Mouse (Mus musculus) hindbrain, postnatal 0 days (tissue): ENCODE results near the gene Sbno2. TPM values are rescaled to one million over a fixed set of nuclear protein-coding genes. Genes with fewer than 3 reads are reported as not detected.

Experiments used
- ATAC-seq: fragments of 200-750 bp; cut with Nextera tagmentation; 2 replicates; pipeline ENCODE4 v1.8.0; 2017; ENCODE audit warnings: mild to moderate bottlenecking, moderate TSS enrichment, moderate library complexity
- DNase-seq: peaks from one replicate; pipeline ENCODE4 v3.0.0-alpha.2; 2015; ENCODE audit warnings: low spot score
- H3K27ac ChIP-seq: fragments of 300-500 bp; sonication (generic); 2 replicates; pipeline ENCODE4 v1.5.1; 2014; ENCODE audit warnings: mild to moderate bottlenecking
- H3K27me3 ChIP-seq: fragments of 300-500 bp; sonication (generic); 2 replicates; pipeline ENCODE4 v1.6.1; 2014; ENCODE audit warnings: low read length, mixed read lengths; ENCODE audit not compliant: insufficient read depth
- H3K36me3 ChIP-seq: fragments of 300-500 bp; sonication (generic); 2 replicates; pipeline ENCODE4 v1.6.1; 2014; ENCODE audit warnings: low read length, mixed read lengths; ENCODE audit not compliant: insufficient read depth
- H3K4me1 ChIP-seq: fragments of 300-500 bp; sonication (generic); 2 replicates; pipeline ENCODE4 v1.6.1; 2014; ENCODE audit warnings: antibody characterized with exemption, low read length, mixed read lengths; ENCODE audit not compliant: insufficient read depth
- H3K4me2 ChIP-seq: fragments of 300-500 bp; sonication (generic); 2 replicates; pipeline ENCODE4 v1.6.1; 2014; ENCODE audit warnings: low read depth, mild to moderate bottlenecking, low read length, moderate library complexity, mixed read lengths
- H3K4me3 ChIP-seq: fragments of 300-500 bp; sonication (generic); 2 replicates; pipeline ENCODE4 v1.5.1; 2014; ENCODE audit warnings: low read length
- H3K9ac ChIP-seq: fragments of 300-500 bp; sonication (generic); replicated peaks from 2 replicates; pipeline ENCODE4 v1.6.1; 2014; ENCODE audit warnings: mild to moderate bottlenecking, low read length, moderate library complexity, mixed read lengths
- H3K9me3 ChIP-seq: fragments of 300-500 bp; sonication (generic); 2 replicates; pipeline ENCODE4 v1.6.1; 2016; ENCODE audit warnings: low read length, mixed read lengths
- CTCF ChIP-seq: IDR thresholded peaks from 2 replicates; pipeline ENCODE4 v1.5.1; 2016; ENCODE audit warnings: antibody characterized with exemption, control low read depth, low read depth
- WGBS: fragments of 180-500 bp; shearing (Covaris S2); extraction: QIAGEN DNeasy Blood & Tissue Kit; methylation state at CpG from one replicate; pipeline ENCODE4 v1.1.7; 2014; 5-methylcytosine and 5-hydroxymethylcytosine counted together
- polyA plus RNA-seq: library from polyadenylated mRNA; unstranded; fragments of >200 nt; fragmentation: Nextera tagmentation; extraction: Ambion mirVana; gene quantifications from 2 replicates; pipeline ENCODE4 v1.2.1, GENCODE M21; 2015
- total RNA-seq: library from RNA; depleted of rRNA; stranded (reverse); fragments of >200 nt; gene quantifications from 2 replicates; pipeline ENCODE4 v1.2.3, GENCODE M21; 2014

Gene Sbno2
- total and polyA plus RNA-seq, 2 experiments from 2014 or later: 6.9 to 23.7 TPM

GRCm38 (mm10) chr10:80103032-80103431, 2.3 kb downstream of the Sbno2 start:
- no peak overlapping the region for H3K9ac ChIP-seq
- ATAC-seq (peak; percentile 1; the same call in 1 of the 2 replicates), DNase-seq (no peak)
- peaks cover 6% of the 10 kb centered on the region for H3K4me1 ChIP-seq
- H3K4me3 ChIP-seq: no peak overlapping the region
- 77% methylated on average over 2 of the region's 2 CpGs for WGBS
- H3K9me3 ChIP-seq: no peaks in the 10 kb centered on the region
- H3K27ac ChIP-seq: peak overlapping the region; percentile 69
- H3K36me3 ChIP-seq: no peaks in the 10 kb centered on the region
- H3K4me2 ChIP-seq: peak overlapping the region; percentile 100
- no peak for TF ChIP-seq CTCF
- H3K27me3 ChIP-seq: no peaks in the 10 kb centered on the region

- H3K4me2 ChIP-seq: peak overlapping the region; percentile 100
- DNase-seq: peak; percentile 91
- peaks cover 6% of the 10 kb centered on the region for H3K4me1 ChIP-seq
- peak overlapping the region; percentile 89 for H3K4me3 ChIP-seq
- TF ChIP-seq CTCF: no peak
- no peaks in the 10 kb centered on the region for H3K27me3 ChIP-seq
- WGBS: under 1% methylated on average over 56 of the region's 59 CpGs
- no peaks in the 10 kb centered on the region for H3K9me3 ChIP-seq
- H3K36me3 ChIP-seq: no peaks in the 10 kb centered on the region
- peak overlapping the region; percentile 69 for H3K27ac ChIP-seq
- H3K9ac ChIP-seq: peak overlapping the region; percentile 91
- peak; percentile 91 for ATAC-seq
Measured at GRCm38 (mm10) chr10:80102216-80102915, 3.0 kb downstream of the Sbno2 start.

DNA sequence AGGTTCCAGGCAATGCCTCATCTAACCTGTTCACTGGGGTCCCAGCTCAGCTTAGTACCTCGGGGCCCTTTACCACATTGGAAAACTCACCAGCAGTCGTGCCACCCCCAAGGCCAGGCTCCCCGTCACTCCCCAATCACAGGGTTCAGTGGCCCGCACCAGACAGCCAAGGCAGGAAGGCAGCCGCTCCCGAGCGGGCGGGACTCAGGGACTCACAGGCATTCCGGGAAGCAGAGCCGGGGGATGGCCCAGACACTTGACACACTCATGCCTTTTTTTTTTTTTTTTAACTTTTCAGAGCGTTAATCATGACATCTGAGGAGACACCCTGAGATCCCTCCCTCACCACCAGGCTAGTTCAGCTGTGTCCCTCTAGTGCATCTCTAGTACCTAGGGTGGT, 4.4 kb downstream of the Sbno2 start:
- H3K4me1 ChIP-seq: peaks cover 6% of the 10 kb centered on the region
- H3K27ac ChIP-seq: no peak overlapping the region
- no peak for ATAC-seq
- H3K36me3 ChIP-seq: no peaks in the 10 kb centered on the region
- no peaks in the 10 kb centered on the region for H3K27me3 ChIP-seq
- H3K9ac ChIP-seq: no peak overlapping the region
- no peak overlapping the region for H3K4me3 ChIP-seq
- TF ChIP-seq CTCF: no peak
- DNase-seq: no peak
- no peaks in the 10 kb centered on the region for H3K9me3 ChIP-seq
- 68% methylated on average over 11 of the region's 11 CpGs for WGBS
- peak overlapping the region; percentile 100 for H3K4me2 ChIP-seq

GRCm38 (mm10) chr10:80098630-80099029, 6.7 kb downstream of the Sbno2 start:
- Histone ChIP-seq H3K9me3 (no peaks in the 10 kb centered on the region), H3K27me3 (no peaks in the 10 kb centered on the region), H3K36me3 (no peaks in the 10 kb centered on the region), H3K27ac (no peak overlapping the region), H3K9ac (no peak overlapping the region), H3K4me1 (peaks cover 6% of the 10 kb centered on the region), H3K4me3 (no peak overlapping the region), H3K4me2 (no peak overlapping the region)
- WGBS: 89% methylated on average over 5 of the region's 5 CpGs
- ATAC-seq (no peak), DNase-seq (no peak)
- TF ChIP-seq CTCF: no peak

DNA sequence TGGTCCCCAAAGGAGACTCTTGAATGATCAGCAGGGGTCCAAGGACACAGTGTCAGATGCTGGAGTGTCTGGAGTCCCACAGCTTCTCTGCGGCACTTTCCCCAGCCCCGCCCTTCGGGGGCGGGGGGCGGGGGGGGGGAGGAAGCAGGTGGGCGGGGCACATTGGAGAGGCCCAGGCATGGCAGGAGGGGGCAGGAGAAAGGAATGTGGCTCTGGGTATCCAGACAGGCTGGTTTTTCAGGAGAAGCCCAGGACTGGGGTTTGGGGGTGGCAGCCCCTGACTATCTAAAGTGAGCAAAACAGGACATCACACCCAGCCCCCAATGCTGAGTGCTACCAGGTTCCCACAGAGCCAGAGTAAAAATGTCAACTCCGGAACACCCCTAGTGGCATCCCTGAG, 8.1 kb downstream of the Sbno2 start:
- Histone ChIP-seq H3K9me3 (no peaks in the 10 kb centered on the region), H3K4me1 (peaks cover 6% of the 10 kb centered on the region), H3K9ac (no peak overlapping the region), H3K36me3 (no peaks in the 10 kb centered on the region), H3K4me2 (no peak overlapping the region), H3K4me3 (no peak overlapping the region), H3K27ac (no peak overlapping the region), H3K27me3 (no peaks in the 10 kb centered on the region)
- no peak for TF ChIP-seq CTCF
- 17% methylated on average over 7 of the region's 7 CpGs for WGBS
- ATAC-seq (no peak), DNase-seq (no peak)

DNA sequence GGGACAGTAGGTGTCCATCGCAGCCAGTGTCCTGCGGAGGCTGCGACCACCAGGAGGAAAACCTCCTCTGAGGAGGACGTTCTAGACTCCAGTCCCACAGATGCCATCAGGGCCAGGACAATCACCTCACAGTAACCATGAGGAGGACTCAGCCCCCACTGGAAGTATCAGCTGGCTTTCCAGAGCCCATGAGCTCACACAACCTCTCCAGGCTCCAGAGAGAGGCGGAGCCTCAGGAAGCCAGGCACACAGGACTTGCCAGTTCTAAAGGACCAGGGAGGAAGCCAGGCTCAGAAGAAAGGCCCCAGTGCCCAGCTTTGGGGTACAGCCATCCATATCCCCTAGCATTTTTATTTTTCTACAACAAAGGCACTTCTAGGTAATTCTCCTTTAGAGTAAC, 9.8 kb downstream of the Sbno2 start:
- Histone ChIP-seq H3K9ac (no peak overlapping the region), H3K9me3 (no peaks in the 10 kb centered on the region), H3K27me3 (no peaks in the 10 kb centered on the region), H3K4me1 (no peaks in the 10 kb centered on the region), H3K27ac (no peak overlapping the region), H3K4me3 (no peak overlapping the region), H3K4me2 (no peak overlapping the region), H3K36me3 (no peaks in the 10 kb centered on the region)
- DNase-seq (no peak), ATAC-seq (no peak)
- no peak for TF ChIP-seq CTCF
- WGBS: 84% methylated on average over 5 of the region's 5 CpGs

DNA sequence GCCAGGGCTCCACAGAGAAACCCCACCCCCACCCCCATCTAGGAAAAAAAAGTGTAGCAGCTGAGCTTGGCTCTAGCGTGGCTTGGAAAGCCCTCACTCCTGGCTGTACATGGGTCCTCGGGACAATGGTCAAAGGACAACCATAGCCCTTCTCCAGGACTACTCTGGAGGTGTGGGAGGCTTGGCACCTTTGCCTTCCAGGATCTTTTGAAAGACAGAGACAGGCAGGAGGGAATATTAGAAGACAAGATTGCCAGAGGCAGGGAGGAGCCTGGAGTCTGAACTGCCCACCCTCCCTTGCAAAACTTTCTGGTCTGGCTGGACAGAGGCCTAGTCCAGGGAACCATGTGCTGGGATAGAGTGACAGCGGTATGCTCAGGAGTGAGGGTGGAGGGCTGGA, 10.7 kb downstream of the Sbno2 start:
- Histone ChIP-seq H3K27ac (no peak overlapping the region), H3K4me2 (no peak overlapping the region), H3K9me3 (no peaks in the 10 kb centered on the region), H3K9ac (no peak overlapping the region), H3K4me3 (no peak overlapping the region), H3K36me3 (no peaks in the 10 kb centered on the region), H3K4me1 (no peaks in the 10 kb centered on the region), H3K27me3 (no peaks in the 10 kb centered on the region)
- no peak for DNase-seq
- ATAC-seq: no peak
- TF ChIP-seq CTCF: no peak
- WGBS: 81% methylated on average over 3 of the region's 3 CpGs
